Mouse (Mus musculus) myocyte (in vitro differentiated cells): ENCODE measurements around the gene Sag. TPM values are rescaled to one million over a fixed set of nuclear protein-coding genes. Genes with fewer than 3 reads are reported as not detected.

Experiments
- H3K27me3 ChIP-seq: one replicate; pipeline ENCODE4 v1.6.1; 2011; ENCODE audit not compliant: control insufficient read depth, insufficient read depth, insufficient read length
- H3K36me3 ChIP-seq: one replicate; pipeline ENCODE4 v1.6.1; 2011; ENCODE audit not compliant: control insufficient read depth, insufficient read depth
- H3K4me2 ChIP-seq: one replicate; pipeline ENCODE4 v1.6.1; 2011; ENCODE audit warnings: low read depth, control low read depth
- H3K4me3 ChIP-seq: one replicate; pipeline ENCODE4 v1.5.1; 2011; ENCODE audit warnings: mild to moderate bottlenecking, control low read depth, moderate library complexity
- H3K79me2 ChIP-seq: one replicate; pipeline ENCODE4 v1.6.1; 2011; ENCODE audit not compliant: control insufficient read depth, insufficient read depth
- H3ac ChIP-seq: one replicate; pipeline ENCODE4 v1.6.1; 2011; ENCODE audit not compliant: control insufficient read depth, insufficient read length
- CEBPB ChIP-seq: IDR thresholded peaks from 2 replicates; pipeline ENCODE4 v1.6.1; 2011; ENCODE audit warnings: mild to moderate bottlenecking, moderate library complexity; ENCODE audit not compliant: poor library complexity, insufficient read depth, severe bottlenecking
- E2F4 ChIP-seq: IDR thresholded peaks from one replicate; pipeline ENCODE4 v1.6.1; 2011; ENCODE audit warnings: mild to moderate bottlenecking, control low read depth, moderate library complexity; ENCODE audit not compliant: insufficient read depth
- MAX ChIP-seq: IDR thresholded peaks from one replicate; pipeline ENCODE4 v1.6.1; 2011; ENCODE audit warnings: low read depth, mild to moderate bottlenecking, control low read depth
- MYOD1 ChIP-seq, 3 experiments: IDR thresholded peaks; one replicate each; pipeline ENCODE4 v1.6.1; 2011; ENCODE audit warnings: control low read depth in 2 of 3, low read depth in 2 of 3, mild to moderate bottlenecking in 2 of 3, moderate library complexity in 1 of 3; ENCODE audit not compliant: insufficient read length in 2 of 3, control insufficient read depth in 1 of 3
- MYOG ChIP-seq, 3 experiments: IDR thresholded peaks; one replicate each; pipeline ENCODE4 v1.6.1; 2011; ENCODE audit warnings: control low read depth in 2 of 3, low read depth in 2 of 3, mild to moderate bottlenecking in 2 of 3; ENCODE audit not compliant: insufficient read length in 2 of 3, control insufficient read depth in 1 of 3, insufficient read depth in 1 of 3
- POLR2A ChIP-seq: IDR thresholded peaks from one replicate; pipeline ENCODE4 v1.6.1; 2011; ENCODE audit warnings: low read depth, mild to moderate bottlenecking, control low read depth, moderate library complexity; ENCODE audit not compliant: insufficient read length
- POLR2AphosphoS2 ChIP-seq: IDR thresholded peaks from one replicate; pipeline ENCODE4 v1.6.1; 2011; ENCODE audit warnings: low read depth, control low read depth; ENCODE audit not compliant: insufficient read length
- REST ChIP-seq: IDR thresholded peaks from one replicate; pipeline ENCODE4 v1.6.1; 2011; ENCODE audit warnings: mild to moderate bottlenecking, control low read depth, moderate library complexity; ENCODE audit not compliant: insufficient read depth, insufficient read length
- SRF ChIP-seq: IDR thresholded peaks from one replicate; pipeline ENCODE4 v1.6.1; 2011; ENCODE audit warnings: low read depth; ENCODE audit not compliant: control insufficient read depth, insufficient read length
- TCF12 ChIP-seq: IDR thresholded peaks from one replicate; pipeline ENCODE4 v1.6.1; 2011; ENCODE audit warnings: mild to moderate bottlenecking, control low read depth; ENCODE audit not compliant: poor library complexity, insufficient read depth, severe bottlenecking
- TCF3 ChIP-seq: IDR thresholded peaks from one replicate; pipeline ENCODE4 v1.6.1; 2011; ENCODE audit warnings: low read depth, control low read depth; ENCODE audit not compliant: insufficient read length
- USF1 ChIP-seq: IDR thresholded peaks from one replicate; pipeline ENCODE4 v1.6.1; 2011; ENCODE audit warnings: low read depth, mild to moderate bottlenecking, control low read depth, moderate library complexity
- polyA plus RNA-seq: library from polyadenylated mRNA; unstranded; fragments of >200 nt; fragmentation: generic; extraction: Trizol; gene quantifications from one replicate; pipeline ENCODE4 v1.2.1, GENCODE M21; 2012; ENCODE audit warnings: missing spikeins

The Sag gene
- polyA plus RNA-seq, 1 experiment: 0.72 TPM

DNA sequence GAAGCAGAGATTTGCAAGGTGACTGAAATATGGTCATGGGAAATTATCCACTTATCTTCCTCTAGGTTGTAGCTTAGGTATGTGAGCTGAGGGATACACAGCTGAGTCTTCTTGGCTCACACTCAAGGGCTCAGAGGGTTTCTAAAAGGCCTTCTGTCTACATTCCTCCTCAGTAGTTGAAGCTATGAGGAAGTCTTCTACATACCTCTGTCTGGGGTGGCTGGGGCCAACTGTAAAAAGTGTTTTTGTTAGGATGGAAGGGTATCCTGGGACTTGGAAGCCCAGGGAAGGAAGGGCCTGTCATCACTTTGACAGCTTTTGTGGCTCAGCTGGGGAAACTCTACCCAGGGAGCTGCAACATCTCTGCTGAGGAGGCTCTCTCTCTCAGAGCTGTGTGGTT, 68.1 kb downstream of the Sag start:
- Histone ChIP-seq H3K27me3 (no peaks in the 10 kb centered on the region), H3K36me3 (peaks cover 4% of the 10 kb centered on the region), H3ac (no peak overlapping the region), H3K4me3 (no peak overlapping the region), H3K79me2 (peaks cover 93% of the 10 kb centered on the region), H3K4me2 (peak overlapping the region; percentile 6)
- TF ChIP-seq POLR2AphosphoS2: no peak
- no peak for TF ChIP-seq MYOD1 (IDR thresholded peaks at IDR 0.05; ENCODE audit: control insufficient read depth in 1 of 3, insufficient read length in 2 of 3, low read depth in 2 of 3)
- TF ChIP-seq REST: no peak
- TF ChIP-seq CEBPB: no peak
- TF ChIP-seq USF1: no peak
- TF ChIP-seq POLR2A: no peak
- no peak for TF ChIP-seq MYOG (IDR thresholded peaks at IDR 0.05; ENCODE audit: control insufficient read depth in 1 of 3, insufficient read depth in 1 of 3, insufficient read length in 2 of 3, low read depth in 2 of 3)
- no peak for TF ChIP-seq MAX
- TF ChIP-seq TCF12: no peak
- TF ChIP-seq E2F4: no peak
- no peak for TF ChIP-seq SRF
- TF ChIP-seq TCF3: no peak

DNA sequence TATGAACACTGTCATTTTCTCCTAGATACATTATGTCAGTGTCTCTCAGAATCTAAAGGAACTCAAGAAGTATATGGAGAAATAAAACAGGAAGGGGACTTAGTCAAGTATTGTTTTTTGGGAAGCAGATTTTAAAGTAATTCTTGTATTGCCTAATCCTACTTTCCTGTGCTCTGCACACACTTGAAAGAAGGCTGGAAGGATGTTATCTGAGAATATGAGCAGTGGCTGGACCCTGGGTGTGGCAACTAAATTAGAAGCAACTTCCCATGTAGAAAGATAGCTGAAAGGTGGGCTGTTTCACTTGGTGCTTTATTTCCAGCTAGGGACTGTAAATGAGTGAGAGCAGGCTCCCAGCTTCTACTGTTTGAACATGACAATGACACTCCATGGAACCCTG, 69.6 kb downstream of the Sag start:
- peak overlapping the region; percentile 34 for H3K4me2 ChIP-seq
- H3K79me2 ChIP-seq: peaks cover 97% of the 10 kb centered on the region
- no peak for TF ChIP-seq TCF3
- no peak for TF ChIP-seq CEBPB
- TF ChIP-seq POLR2A: no peak
- TF ChIP-seq E2F4: no peak
- no peak for TF ChIP-seq SRF
- no peak for TF ChIP-seq MYOG (IDR thresholded peaks at IDR 0.05; ENCODE audit: control insufficient read depth in 1 of 3, insufficient read depth in 1 of 3, insufficient read length in 2 of 3, low read depth in 2 of 3)
- TF ChIP-seq POLR2AphosphoS2: no peak
- no peak for TF ChIP-seq MAX
- no peak for TF ChIP-seq USF1
- TF ChIP-seq REST: no peak
- no peak for TF ChIP-seq MYOD1 (IDR thresholded peaks at IDR 0.05; ENCODE audit: control insufficient read depth in 1 of 3, insufficient read length in 2 of 3, low read depth in 2 of 3)
- TF ChIP-seq TCF12: no peak
- H3K4me3 ChIP-seq: no peak overlapping the region
- H3K27me3 ChIP-seq: no peaks in the 10 kb centered on the region
- H3K36me3 ChIP-seq: peaks cover 4% of the 10 kb centered on the region
- H3ac ChIP-seq: no peak overlapping the region

DNA sequence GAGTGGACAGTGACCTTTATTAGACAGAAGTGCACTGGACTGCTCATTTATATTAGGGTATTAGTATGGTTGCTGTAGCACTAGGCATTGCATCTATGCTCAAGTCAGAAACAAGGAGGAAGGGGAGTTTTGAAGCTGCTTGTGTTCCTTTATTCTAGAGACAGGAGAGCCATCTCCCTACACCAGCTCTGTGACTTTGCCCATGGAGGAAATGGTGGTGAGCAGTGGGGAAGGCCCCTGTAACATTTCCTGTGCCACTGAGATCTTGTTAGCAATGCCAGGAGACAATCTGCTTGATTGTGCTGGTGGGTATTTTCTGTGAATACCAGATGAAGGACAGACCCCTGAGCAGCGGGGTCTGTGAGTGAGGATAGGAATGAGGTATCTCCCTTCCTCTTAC, 72.6 kb downstream of the Sag start:
- TF ChIP-seq TCF3 (no peak), POLR2A (no peak), CEBPB (no peak), REST (no peak), USF1 (no peak), SRF (no peak), MYOD1 (IDR thresholded peaks at IDR 0.05; ENCODE audit: control insufficient read depth in 1 of 3, insufficient read length in 2 of 3, low read depth in 2 of 3) (no peak), MYOG (IDR thresholded peaks at IDR 0.05; ENCODE audit: control insufficient read depth in 1 of 3, insufficient read depth in 1 of 3, insufficient read length in 2 of 3, low read depth in 2 of 3) (no peak), TCF12 (no peak), MAX (no peak), POLR2AphosphoS2 (no peak), E2F4 (no peak)
- H3K4me2 ChIP-seq: no peak overlapping the region
- no peaks in the 10 kb centered on the region for H3K27me3 ChIP-seq
- peaks cover 89% of the 10 kb centered on the region for H3K79me2 ChIP-seq
- no peak overlapping the region for H3K4me3 ChIP-seq
- no peaks in the 10 kb centered on the region for H3K36me3 ChIP-seq
- no peak overlapping the region for H3ac ChIP-seq

DNA sequence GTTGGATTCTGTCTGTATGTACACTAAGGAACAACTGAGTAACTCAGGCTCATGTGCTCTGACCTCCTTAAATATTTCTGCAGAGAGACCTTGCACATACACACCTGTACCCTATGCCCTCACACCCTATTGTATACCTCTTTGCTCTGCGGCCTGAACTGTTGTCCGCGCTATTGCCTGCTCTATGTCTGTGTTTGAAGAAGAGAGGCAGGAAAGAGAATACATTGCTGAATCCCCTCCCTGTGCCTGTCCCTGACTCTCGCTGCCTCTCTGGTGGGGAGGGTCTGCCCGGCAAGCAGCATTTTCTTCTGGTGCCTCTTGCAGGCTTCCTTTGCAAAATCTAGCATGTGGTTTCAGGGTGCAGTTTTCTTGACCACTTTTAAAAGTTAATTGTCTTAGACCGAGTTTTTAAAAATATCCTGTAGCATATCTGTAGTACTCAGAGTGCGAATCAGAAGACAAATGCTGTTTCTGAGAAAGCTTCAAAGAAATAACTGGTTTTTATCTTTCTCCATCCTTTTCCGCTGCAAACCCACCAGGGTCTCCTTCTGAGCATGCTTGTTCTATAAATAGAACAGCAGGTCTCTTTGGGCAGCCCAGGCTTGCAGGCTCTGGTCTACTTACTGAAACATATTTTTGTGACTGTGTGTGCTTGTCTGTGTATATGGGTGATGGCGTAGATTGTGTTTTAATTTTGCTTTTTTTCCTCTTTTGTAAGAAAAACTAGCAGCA, 74.2 kb downstream of the Sag start:
- Histone ChIP-seq H3K27me3 (no peaks in the 10 kb centered on the region), H3ac (no peak overlapping the region), H3K4me2 (no peak overlapping the region), H3K36me3 (peaks cover 9% of the 10 kb centered on the region), H3K79me2 (peaks cover 75% of the 10 kb centered on the region), H3K4me3 (no peak overlapping the region)
- TF ChIP-seq CEBPB (no peak), MYOD1 (IDR thresholded peaks at IDR 0.05; ENCODE audit: control insufficient read depth in 1 of 3, insufficient read length in 2 of 3, low read depth in 2 of 3) (no peak), SRF (no peak), MAX (no peak), REST (no peak), TCF3 (no peak), POLR2AphosphoS2 (no peak)
